Mouse (Mus musculus) gastrocnemius, postnatal 36 days (tissue): ENCODE results near the gene Rps3a1. TPM values are rescaled to one million over a fixed set of nuclear protein-coding genes. Genes with fewer than 3 reads are reported as not detected.
"Not testable (repeated sequence)": the region's sequence is repeated elsewhere in the genome, so short reads cannot be mapped to it uniquely, and the experiment has no call there.

ENCODE experiments used
- DNase-seq, 2 experiments: peaks; one replicate each; pipeline ENCODE4 v3.0.0; 2022
- intact Hi-C: fragments of 180-260 bp; cut with DNase I; formaldehyde crosslinking; loops from one replicate; pipeline ENCODE4 v1.15.1; 2025
- total RNA-seq, 2 experiments: library from RNA; stranded (reverse); gene quantifications; 2 replicates each; pipeline ENCODE4 v1.2.3; 2021

The Rps3a1 gene
- total RNA-seq, 2 experiments from 2014 or later: 317 to 400 TPM

DNA sequence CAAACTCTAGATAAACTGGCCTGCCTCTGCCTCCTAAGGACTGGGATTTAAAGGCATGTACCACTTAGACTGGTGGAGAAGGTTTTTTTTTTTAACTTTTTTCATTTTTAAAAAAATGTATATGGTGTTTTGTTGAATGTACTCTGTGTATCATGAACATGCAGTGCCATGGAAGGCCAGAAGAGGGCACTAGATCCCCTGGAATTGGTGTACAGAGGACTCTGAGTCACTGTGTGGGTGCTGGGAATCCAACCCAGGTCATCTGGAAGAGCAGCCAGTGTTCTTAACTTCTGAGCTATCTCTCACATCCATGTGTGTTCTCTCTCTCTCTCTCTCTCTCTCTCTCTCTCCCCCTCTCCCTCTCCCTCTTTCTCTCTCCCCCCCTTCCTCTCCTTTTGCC is 20.3 kb downstream of the Rps3a1 start:
- intact Hi-C loops: loop anchor here (10.0 kb wide), 1 partner anchor 417 kb away; no protein-coding TSS in a partner anchor
- DNase-seq: no peak

DNA sequence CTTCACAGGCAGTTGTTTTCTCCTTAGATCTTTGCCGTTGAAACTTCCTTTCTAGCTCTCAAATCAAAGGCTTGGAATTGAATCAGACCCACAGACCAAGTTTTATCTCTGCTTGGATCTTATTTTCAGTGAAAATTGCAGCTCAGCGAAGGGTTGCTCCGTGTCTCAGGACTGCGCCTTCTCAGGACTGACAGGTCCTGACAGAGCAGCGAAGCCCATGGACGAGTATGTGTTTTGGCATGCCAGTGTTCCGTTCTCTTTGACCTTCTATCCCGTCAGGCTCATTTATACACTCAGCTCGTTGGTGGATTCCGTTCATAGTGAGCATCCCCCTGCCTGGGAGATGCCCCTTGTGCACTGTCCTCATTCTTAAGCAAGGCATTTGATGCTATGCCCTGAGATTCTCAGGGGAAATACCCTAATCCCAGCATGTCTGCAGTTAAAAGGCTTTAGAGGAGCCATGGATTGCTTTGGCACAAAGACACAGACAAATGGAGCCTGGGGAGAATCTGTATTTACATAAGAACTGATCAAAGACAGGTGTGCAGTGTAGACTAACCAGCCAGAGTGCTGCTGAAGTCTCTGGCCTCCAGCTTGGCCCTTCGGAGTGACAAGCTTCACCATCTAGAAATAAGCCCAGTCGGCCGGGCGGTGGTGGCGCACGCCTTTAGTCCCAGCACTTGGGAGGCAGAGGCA is 23.1 kb downstream of the Rps3a1 start:
- no peak for DNase-seq
- intact Hi-C loops: no loop called here

DNA sequence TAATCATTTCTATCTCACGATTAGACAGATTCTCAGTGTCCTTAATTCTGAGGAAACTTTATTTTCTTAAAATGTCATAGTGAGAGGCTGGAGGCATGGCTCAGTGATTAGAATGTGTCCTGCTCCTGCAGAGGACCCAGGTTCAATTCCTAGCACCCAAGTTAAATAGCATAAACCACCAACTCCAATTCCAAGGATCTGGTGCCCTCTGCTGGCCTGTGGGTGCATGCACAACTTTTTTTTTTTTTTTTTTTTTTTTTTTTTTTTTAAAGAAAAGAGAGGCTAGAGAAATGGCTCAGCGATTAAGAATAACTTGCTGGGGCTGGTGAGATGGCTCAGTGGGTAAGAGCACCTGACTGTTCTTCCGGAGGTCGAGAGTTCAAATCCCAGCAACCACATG is 25.6 kb downstream of the Rps3a1 start:
- DNase-seq: no peak
- intact Hi-C loops: no loop called here

DNA sequence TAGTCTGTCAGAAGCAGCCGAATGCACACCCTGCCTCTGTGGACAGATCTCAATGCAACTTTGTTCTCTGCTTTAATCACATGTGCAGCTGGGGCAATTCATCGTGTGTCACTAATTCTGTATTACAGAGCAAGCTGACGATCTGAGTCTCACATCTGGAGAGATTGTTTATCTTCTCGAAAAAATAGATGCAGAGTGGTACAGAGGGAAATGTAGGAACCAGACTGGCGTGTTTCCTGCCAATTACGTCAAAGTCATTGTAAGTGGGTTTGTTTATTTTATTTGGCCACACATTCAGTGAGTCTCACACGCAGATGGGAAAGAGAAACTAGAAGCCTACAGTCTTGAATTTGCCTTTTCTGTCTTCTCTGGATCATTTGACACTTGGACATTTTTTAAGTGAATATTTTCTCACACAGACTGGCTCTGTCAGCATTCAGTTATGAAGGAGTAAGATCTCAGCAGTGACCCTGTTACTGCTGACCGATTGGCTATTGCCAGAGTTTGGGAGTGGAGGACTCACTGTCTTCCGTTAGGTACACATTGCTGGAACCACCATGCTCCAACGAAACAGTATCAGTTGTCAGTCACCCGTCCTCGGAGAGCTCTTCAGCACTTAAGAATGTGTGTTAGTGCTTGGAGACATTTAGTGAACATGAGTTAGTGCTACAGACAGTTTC is 27.7 kb downstream of the Rps3a1 start:
- intact Hi-C loops: no loop called here
- no peak for DNase-seq

GRCm38 (mm10) chr3:86112766-86113165 is 29.7 kb downstream of the Rps3a1 start:
- DNase-seq: no peak
- intact Hi-C loops: no loop called here

DNA sequence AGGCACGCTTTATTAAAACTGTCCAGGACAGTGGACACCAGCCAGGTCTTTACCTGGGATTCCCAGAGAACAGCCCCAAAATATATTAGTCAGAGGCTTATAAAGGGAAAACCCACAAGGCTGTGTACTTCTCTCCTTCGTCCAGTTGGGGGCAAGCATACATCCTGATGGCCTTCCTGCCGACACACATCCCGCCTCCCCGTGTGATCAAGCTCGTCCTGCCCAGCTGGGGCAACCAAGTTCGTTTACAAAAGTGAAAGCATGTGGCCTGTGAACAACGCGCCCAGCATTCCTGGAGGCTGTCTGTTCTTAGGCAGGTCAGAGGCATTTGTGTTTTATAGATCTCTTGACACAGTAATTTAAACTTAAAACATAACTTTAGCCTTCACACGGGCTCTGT is 32.4 kb downstream of the Rps3a1 start:
- DNase-seq: peak in 1 of 2 experiments; percentile 21
- intact Hi-C loops: no loop called here

DNA sequence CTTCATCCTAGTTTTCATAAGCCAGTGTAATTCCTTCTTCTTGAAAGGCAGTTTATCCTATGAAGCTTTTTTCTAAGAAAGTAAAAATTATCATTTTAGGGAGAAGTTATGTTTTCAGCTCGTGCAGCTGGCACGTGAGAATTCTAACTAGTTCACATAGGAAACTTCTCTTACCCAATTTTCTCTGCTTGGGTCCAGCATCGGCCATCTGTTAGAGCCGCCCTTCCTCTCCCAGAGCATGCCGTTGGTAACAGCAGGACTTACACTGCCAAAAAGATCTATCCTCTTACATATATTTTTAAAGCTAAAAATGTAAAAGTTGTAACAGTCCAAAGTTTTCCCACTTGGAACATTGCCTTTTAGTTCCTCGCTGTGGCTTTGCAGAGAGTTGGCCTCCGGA is 33.4 kb downstream of the Rps3a1 start:
- DNase-seq: no peak
- intact Hi-C loops: no loop called here

DNA sequence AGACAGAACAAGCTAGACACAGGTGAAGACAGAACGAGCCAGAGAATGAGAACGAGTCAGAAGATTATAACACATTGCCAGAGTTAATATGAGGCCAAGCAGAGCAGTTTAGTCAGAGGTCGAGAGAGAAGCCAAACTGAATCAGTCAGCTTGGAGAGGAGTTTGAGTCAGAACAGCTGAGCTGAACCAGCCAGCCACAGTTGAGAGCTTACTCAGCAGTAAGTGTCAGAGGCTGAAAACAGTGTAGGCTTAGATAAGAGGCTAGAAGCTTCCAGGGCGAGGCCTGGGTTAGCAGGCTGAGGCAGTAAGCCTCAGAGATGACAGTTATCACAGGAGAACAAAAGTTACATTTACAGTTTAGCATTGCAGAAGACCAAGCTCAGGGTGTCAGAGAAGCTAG is 33.9 kb downstream of the Rps3a1 start:
- intact Hi-C loops: no loop called here
- no peak for DNase-seq

DNA sequence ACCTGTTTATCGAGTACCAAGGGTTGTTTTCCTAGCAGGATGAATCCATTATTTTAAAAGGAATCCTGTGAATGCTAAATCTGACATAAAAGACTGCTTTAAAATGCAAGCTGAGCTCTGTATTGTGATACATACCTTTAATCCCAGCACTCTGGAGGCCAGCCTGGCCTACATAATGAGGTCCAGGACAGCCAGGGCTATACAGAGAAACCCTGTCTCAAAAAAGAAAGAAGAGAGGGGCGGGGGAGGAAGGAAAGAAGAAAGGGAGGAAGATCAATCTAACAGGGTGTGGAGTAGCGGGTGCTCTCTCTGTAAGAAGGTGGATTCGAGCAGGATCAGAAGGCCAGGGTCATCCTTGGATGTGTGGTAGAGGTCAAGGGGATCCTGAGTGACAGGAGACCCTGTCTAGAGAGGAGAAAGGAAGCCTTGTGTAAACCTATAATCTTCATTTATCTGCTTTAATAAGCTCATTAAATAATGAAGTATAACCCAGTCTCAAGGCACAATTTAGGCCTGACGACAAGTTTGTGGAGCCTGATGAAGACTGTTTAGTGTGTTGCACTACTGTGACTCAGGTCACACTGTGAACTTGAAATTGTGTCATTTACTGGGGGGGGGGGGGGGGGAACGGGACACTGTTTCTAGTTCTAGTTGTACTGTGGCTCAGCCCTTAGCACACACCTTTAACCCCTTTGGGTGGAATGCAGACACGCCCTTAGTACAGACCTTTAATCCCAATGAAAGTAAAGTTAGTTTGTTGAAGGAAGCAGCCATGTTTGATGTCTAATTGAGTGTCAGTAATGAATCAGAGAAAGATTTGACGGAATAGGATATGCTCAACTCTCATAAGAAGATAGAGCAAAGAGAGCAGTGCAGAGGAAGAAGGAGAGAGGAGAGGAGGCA is 34.6 kb downstream of the Rps3a1 start:
- DNase-seq: no peak
- intact Hi-C loops: no loop called here

DNA sequence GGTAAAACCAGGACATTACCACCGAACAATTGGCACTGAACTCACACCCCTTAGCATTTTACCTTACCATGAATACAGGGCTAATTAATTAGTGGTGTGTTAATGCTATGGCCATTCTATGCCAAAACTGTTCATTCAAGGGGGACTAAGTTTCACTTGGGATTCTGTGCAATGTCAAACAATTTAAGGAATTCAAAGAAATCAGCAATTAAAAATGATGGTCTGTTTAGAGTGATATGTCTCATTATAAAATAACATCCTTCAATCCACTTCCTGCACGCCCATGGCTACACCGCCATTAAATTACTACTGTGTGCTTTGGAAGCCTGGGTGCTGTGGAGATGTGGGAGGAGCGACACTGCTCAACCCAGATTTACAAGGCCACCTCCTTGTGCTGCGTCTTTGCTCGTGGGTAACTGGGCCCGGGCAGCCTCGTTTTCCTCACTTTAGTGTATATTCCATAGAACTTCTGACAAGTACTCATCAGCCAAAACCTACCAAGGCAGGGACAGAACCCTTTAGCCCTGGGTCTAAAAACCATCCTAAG is 36.3 kb downstream of the Rps3a1 start:
- intact Hi-C loops: no loop called here
- DNase-seq: no peak

DNA sequence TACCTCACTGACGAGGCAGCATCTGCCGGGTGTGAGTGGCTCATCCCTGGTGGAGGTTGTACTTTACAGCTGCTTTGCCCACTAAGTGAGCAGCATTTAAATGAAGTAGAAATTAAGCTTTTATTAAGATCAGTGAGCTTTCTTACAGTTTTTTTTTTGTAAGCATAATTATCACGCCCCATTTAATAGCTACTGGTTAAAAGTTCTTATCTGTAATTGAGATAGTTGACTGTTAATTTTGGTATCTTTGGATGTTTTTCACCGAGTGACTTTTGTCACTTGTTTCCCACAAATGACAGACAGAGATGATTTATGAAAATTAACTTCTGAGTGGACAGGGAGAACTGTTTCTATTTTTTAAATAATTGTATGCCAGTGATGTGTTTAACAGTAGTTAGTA is 37.6 kb downstream of the Rps3a1 start:
- intact Hi-C loops: no loop called here
- DNase-seq: no peak

GRCm38 (mm10) chr3:86104433-86104832 is 38.1 kb downstream of the Rps3a1 start:
- DNase-seq, intact Hi-C loops: not testable (repeated sequence)

- intact Hi-C loops: no loop called here
- no peak for DNase-seq
Observed at GRCm38 (mm10) chr3:86103449-86104291, 38.8 kb downstream of the Rps3a1 start.

GRCm38 (mm10) chr3:86101956-86102355 is 40.5 kb downstream of the Rps3a1 start:
- no peak for DNase-seq
- intact Hi-C loops: no loop called here

- no peak for DNase-seq
- intact Hi-C loops: no loop called here
Observed at GRCm38 (mm10) chr3:86093907-86094306, 48.6 kb downstream of the Rps3a1 start.

- no peak for DNase-seq
- intact Hi-C loops: no loop called here
Observed at GRCm38 (mm10) chr3:86093213-86093845, 49.2 kb downstream of the Rps3a1 start.
